Mouse (Mus musculus): ENCODE data around the gene H2afv.
A peak's percentile ranks its signal among the peaks of the same experiment; 100 is the strongest.
"Not testable (repeated sequence)": the region's sequence is repeated elsewhere in the genome, so short reads cannot be mapped to it uniquely, and the experiment has no call there.

H2afv gene

GRCm38 (mm10) chr11:6414751-6415550, 29.3 kb downstream of the H2afv start, which contains the start of gene Ppia:
Gene Ppia (plus strand): TSS chr11:6415443.
- no peak for DNase-seq (ENCODE audit: low spot score in 2 of 2)

- no peak for DNase-seq (ENCODE audit: low spot score in 2 of 2)
Measured at GRCm38 (mm10) chr11:6413264-6413663, 31.0 kb downstream of the H2afv start.

- peak in 1 of 2 experiments; percentile 88 for DNase-seq (ENCODE audit: low spot score in 2 of 2)
Measured at GRCm38 (mm10) chr11:6411684-6412083, 32.6 kb downstream of the H2afv start.

- not testable (repeated sequence) for DNase-seq (ENCODE audit: low spot score in 2 of 2)
Measured at GRCm38 (mm10) chr11:6410755-6411154, 33.5 kb downstream of the H2afv start.

GRCm38 (mm10) chr11:6410050-6410602, 34.1 kb downstream of the H2afv start:
- DNase-seq (ENCODE audit: low spot score in 2 of 2), result peak in 1 of 2 experiments; percentile 13

GRCm38 (mm10) chr11:6407162-6407621, 37.1 kb downstream of the H2afv start:
- DNase-seq (ENCODE audit: low spot score in 2 of 2), result no peak

- peak in 1 of 2 experiments; percentile 70 for DNase-seq (ENCODE audit: low spot score in 2 of 2)
Measured at GRCm38 (mm10) chr11:6406251-6407161, 37.7 kb downstream of the H2afv start.

GRCm38 (mm10) chr11:6405591-6406081, 38.6 kb downstream of the H2afv start:
- no peak for DNase-seq (ENCODE audit: low spot score in 2 of 2)

GRCm38 (mm10) chr11:6404699-6405566, 39.3 kb downstream of the H2afv start:
- no peak for DNase-seq (ENCODE audit: low spot score in 2 of 2)

- no peak for DNase-seq (ENCODE audit: low spot score in 2 of 2)
Measured at GRCm38 (mm10) chr11:6403830-6404405, 40.3 kb downstream of the H2afv start.

- DNase-seq (ENCODE audit: low spot score in 2 of 2), result peak in 1 of 2 experiments; percentile 60
Measured at GRCm38 (mm10) chr11:6402515-6403510, 41.4 kb downstream of the H2afv start.

GRCm38 (mm10) chr11:6398141-6398540, 46.1 kb downstream of the H2afv start:
- DNase-seq (ENCODE audit: low spot score in 2 of 2), result peak in 1 of 2 experiments; percentile 1

GRCm38 (mm10) chr11:6395565-6395964, 48.7 kb downstream of the H2afv start:
- DNase-seq (ENCODE audit: low spot score in 2 of 2), result no peak

- DNase-seq (ENCODE audit: low spot score in 2 of 2), result no peak
Measured at GRCm38 (mm10) chr11:6393866-6394265, 50.4 kb downstream of the H2afv start.

- DNase-seq (ENCODE audit: low spot score in 2 of 2), result no peak
Measured at GRCm38 (mm10) chr11:6392857-6393256, 51.4 kb downstream of the H2afv start.

- DNase-seq (ENCODE audit: low spot score in 2 of 2), result no peak
Measured at GRCm38 (mm10) chr11:6391516-6392276, 52.5 kb downstream of the H2afv start.

GRCm38 (mm10) chr11:6390376-6391053, 53.7 kb downstream of the H2afv start:
- DNase-seq (ENCODE audit: low spot score in 2 of 2), result no peak

- DNase-seq (ENCODE audit: low spot score in 2 of 2), result no peak
Measured at GRCm38 (mm10) chr11:6389483-6389921, 54.7 kb downstream of the H2afv start.
